Mouse (Mus musculus): Measurements from ENCODE around the gene Gm17651.

GRCm38 (mm10) chr3:97629941-97630340 is 44.6 kb downstream of the Gm17651 start:
- no peak for TF ChIP-seq CTCF (IDR thresholded peaks at IDR 0.05; ENCODE audit: low read depth)
- no peak for TF ChIP-seq EP300 (IDR thresholded peaks at IDR 0.05; ENCODE audit: low read depth)
